Mouse (Mus musculus): ENCODE results near the gene Stc2.

Stc2 gene

GRCm38 (mm10) chr11:31369648-31370286, at the start of gene Stc2:
Stc2 (minus strand) TSS chr11:31370074.
- DNase-seq (ENCODE audit: extremely low read depth, insufficient read length, low spot score): peak; percentile 18

- peak; percentile 34 for DNase-seq (ENCODE audit: extremely low read depth, insufficient read length, low spot score)
These were observed 47.2 kb upstream of the Stc2 start for GRCm38 (mm10) chr11:31417071-31417470.

- DNase-seq (ENCODE audit: extremely low read depth, insufficient read length, low spot score): no peak
These were observed 42.5 kb upstream of the Stc2 start for GRCm38 (mm10) chr11:31412376-31412775.

- no peak for DNase-seq (ENCODE audit: extremely low read depth, insufficient read length, low spot score)
These were observed 36.9 kb upstream of the Stc2 start for GRCm38 (mm10) chr11:31406736-31407135.

GRCm38 (mm10) chr11:31403080-31403479, 33.2 kb upstream of the Stc2 start:
- DNase-seq (ENCODE audit: extremely low read depth, insufficient read length, low spot score): no peak

- DNase-seq (ENCODE audit: extremely low read depth, insufficient read length, low spot score): no peak
These were observed 28.7 kb upstream of the Stc2 start for GRCm38 (mm10) chr11:31398604-31399003.

- DNase-seq (ENCODE audit: extremely low read depth, insufficient read length, low spot score): no peak
These were observed 27.0 kb upstream of the Stc2 start for GRCm38 (mm10) chr11:31396638-31397417.

GRCm38 (mm10) chr11:31394026-31394425, 24.2 kb upstream of the Stc2 start:
- no peak for DNase-seq (ENCODE audit: extremely low read depth, insufficient read length, low spot score)

- no peak for DNase-seq (ENCODE audit: extremely low read depth, insufficient read length, low spot score)
These were observed 22.5 kb upstream of the Stc2 start for GRCm38 (mm10) chr11:31392340-31392739.

- no peak for DNase-seq (ENCODE audit: extremely low read depth, insufficient read length, low spot score)
These were observed 19.0 kb upstream of the Stc2 start for GRCm38 (mm10) chr11:31388890-31389289.

GRCm38 (mm10) chr11:31387526-31387925, 17.7 kb upstream of the Stc2 start:
- no peak for DNase-seq (ENCODE audit: extremely low read depth, insufficient read length, low spot score)

- DNase-seq (ENCODE audit: extremely low read depth, insufficient read length, low spot score): no peak
These were observed 16.7 kb upstream of the Stc2 start for GRCm38 (mm10) chr11:31386571-31386970.

- DNase-seq (ENCODE audit: extremely low read depth, insufficient read length, low spot score): no peak
These were observed 14.1 kb upstream of the Stc2 start for GRCm38 (mm10) chr11:31383968-31384367.

GRCm38 (mm10) chr11:31382145-31382544, 12.3 kb upstream of the Stc2 start:
- DNase-seq (ENCODE audit: extremely low read depth, insufficient read length, low spot score): peak; percentile 57

- DNase-seq (ENCODE audit: extremely low read depth, insufficient read length, low spot score): no peak
These were observed 3.6 kb upstream of the Stc2 start for GRCm38 (mm10) chr11:31373438-31373837.

- no peak for DNase-seq (ENCODE audit: extremely low read depth, insufficient read length, low spot score)
These were observed 2.3 kb upstream of the Stc2 start for GRCm38 (mm10) chr11:31372206-31372605.

- DNase-seq (ENCODE audit: extremely low read depth, insufficient read length, low spot score): no peak
These were observed 1.5 kb upstream of the Stc2 start for GRCm38 (mm10) chr11:31371256-31371838.

- no peak for DNase-seq (ENCODE audit: extremely low read depth, insufficient read length, low spot score)
These were observed 759 bp upstream of the Stc2 start for GRCm38 (mm10) chr11:31370436-31371230.

- peak; percentile 34 for DNase-seq (ENCODE audit: extremely low read depth, insufficient read length, low spot score)
These were observed 768 bp downstream of the Stc2 start for GRCm38 (mm10) chr11:31368965-31369647.

GRCm38 (mm10) chr11:31368252-31368964, 1.5 kb downstream of the Stc2 start:
- peak; percentile 31 for DNase-seq (ENCODE audit: extremely low read depth, insufficient read length, low spot score)

All from 3134 (cell line).